Mouse (Mus musculus) ES-Bruce4 (cell line): Measurements from ENCODE around the gene Pi4k2a. TPM values are rescaled to one million over a fixed set of nuclear protein-coding genes. Genes with fewer than 3 reads are reported as not detected.

ENCODE experiments used
- H3K27ac ChIP-seq: 2 replicates; pipeline ENCODE4 v1.5.1; 2012; ENCODE audit warnings: low read length, inconsistent platforms; ENCODE audit not compliant: insufficient read depth
- H3K27me3 ChIP-seq: 2 replicates; pipeline ENCODE4 v1.6.1; 2012; ENCODE audit warnings: mild to moderate bottlenecking, low read length, inconsistent platforms; ENCODE audit not compliant: control insufficient read depth, poor library complexity, insufficient read depth, severe bottlenecking
- H3K36me3 ChIP-seq: 2 replicates; pipeline ENCODE4 v1.6.1; 2012; ENCODE audit warnings: inconsistent platforms, mild to moderate bottlenecking, low read length, moderate library complexity; ENCODE audit not compliant: control insufficient read depth, poor library complexity, insufficient read depth, severe bottlenecking
- H3K4me1 ChIP-seq: one replicate; pipeline ENCODE4 v1.8.1; 2011; ENCODE audit warnings: low read length; ENCODE audit not compliant: control insufficient read depth, insufficient read depth
- H3K4me3 ChIP-seq: 2 replicates; pipeline ENCODE4 v1.5.1; 2011; ENCODE audit warnings: low read depth, mild to moderate bottlenecking, low read length
- H3K9ac ChIP-seq: 2 replicates; pipeline ENCODE4 v1.6.1; 2012; ENCODE audit warnings: low read depth, mild to moderate bottlenecking, inconsistent platforms; ENCODE audit not compliant: poor library complexity, severe bottlenecking
- H3K9me3 ChIP-seq: replicated peaks from 2 replicates; pipeline ENCODE4 v1.6.1; 2012; ENCODE audit warnings: mild to moderate bottlenecking, low read length, inconsistent platforms; ENCODE audit not compliant: control insufficient read depth, poor library complexity, insufficient read depth, severe bottlenecking
- CTCF ChIP-seq: IDR thresholded peaks from one replicate; pipeline ENCODE4 v1.8.1; 2011; ENCODE audit warnings: low read depth, low read length
- EP300 ChIP-seq: IDR thresholded peaks from 2 replicates; pipeline ENCODE4 v1.6.1; 2011; ENCODE audit warnings: low read depth, low read length; ENCODE audit not compliant: insufficient read depth
- POLR2A ChIP-seq: IDR thresholded peaks from one replicate; pipeline ENCODE4 v1.8.1; 2011; ENCODE audit warnings: low read length; ENCODE audit not compliant: insufficient read depth
- polyA plus RNA-seq: library from polyadenylated mRNA; stranded (reverse); fragments of >200 nt; gene quantifications from 2 replicates; pipeline ENCODE4 v1.2.4, GENCODE M21; 2011; ENCODE audit warnings: low read depth; ENCODE audit not compliant: missing spikeins, insufficient read depth, insufficient read length

The Pi4k2a gene
- polyA plus RNA-seq, 1 experiment, result 27.2 TPM

DNA sequence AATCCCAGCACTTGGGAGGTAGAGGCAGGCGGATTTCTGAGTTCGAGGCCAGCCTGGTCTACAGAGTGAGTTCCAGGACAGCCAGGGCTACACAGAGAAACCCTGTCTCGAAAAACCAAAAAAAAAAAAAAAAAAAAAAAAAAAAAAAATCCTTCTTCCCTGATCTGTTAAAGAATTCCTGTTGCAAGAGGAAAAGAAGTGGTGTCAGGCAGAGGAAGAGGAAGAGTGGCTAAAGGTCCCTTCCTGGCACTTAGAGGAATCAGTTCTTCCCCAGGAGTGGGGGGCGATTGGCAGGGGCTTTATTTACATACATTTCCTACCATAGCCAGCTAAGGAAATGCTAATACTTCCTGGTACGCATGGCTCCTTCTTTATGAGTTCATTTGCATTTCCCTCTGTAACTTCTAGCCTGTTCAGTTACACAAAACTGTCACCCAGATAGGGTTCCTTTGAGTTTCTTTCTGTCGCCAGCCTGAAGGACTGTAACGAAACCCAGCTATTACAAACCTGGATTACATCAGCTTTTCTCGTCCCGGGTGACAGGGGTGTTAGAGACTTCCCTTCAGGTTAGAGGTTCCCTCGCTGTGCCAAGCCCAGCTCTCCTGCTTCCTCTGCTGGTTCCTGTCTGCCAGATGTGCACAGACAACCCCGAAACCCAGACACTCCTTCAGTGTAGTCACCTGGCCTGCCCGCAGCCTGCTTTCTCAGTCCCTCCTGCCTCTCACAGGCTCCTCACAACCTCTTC is 67.4 kb downstream of the Pi4k2a start:
- no peaks in the 10 kb centered on the region for H3K27me3 ChIP-seq
- no peak overlapping the region for H3K9ac ChIP-seq
- H3K4me3 ChIP-seq, result no peak overlapping the region
- H3K9me3 ChIP-seq, result no peaks in the 10 kb centered on the region
- peaks cover 3% of the 10 kb centered on the region for H3K4me1 ChIP-seq
- no peak overlapping the region for H3K27ac ChIP-seq
- no peaks in the 10 kb centered on the region for H3K36me3 ChIP-seq
- TF ChIP-seq POLR2A (no peak), CTCF (no peak), EP300 (no peak)

DNA sequence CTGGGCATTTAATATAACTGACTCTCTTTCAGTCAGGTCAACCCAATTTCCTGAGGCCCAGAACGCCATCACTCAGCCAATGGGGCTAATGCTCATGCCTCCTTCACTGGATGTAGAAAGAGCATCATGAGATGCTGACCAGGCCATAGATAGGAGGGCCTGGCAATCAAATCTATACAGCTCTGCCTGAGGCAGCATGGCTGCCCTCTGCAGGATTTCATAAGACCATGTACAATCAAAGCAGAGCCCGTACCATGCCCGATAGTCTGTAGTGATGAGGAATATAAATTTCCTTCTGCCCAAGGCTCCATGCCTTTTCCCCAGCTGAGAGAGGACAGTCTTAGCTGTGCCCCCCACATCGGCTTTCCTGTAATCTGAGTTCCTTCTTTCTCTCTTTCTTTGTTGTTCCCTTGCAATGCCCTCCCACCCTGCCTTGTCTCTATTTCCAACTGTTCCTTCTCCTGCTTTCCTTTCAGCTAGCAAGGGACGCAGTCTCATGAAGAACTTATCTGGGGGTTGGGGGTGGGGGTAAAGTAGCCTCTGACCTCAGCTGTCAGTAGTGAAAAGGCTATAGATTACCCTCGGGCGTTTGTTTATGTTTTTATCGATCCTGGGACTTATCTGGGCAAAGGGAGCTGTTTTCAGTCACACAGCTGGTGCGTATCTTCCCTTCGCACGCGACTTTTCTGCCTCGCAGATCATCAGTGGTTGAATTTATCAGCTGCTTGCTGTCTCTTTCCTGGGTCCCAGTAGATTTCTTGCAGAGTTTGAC is 68.2 kb downstream of the Pi4k2a start:
- peaks cover 3% of the 10 kb centered on the region for H3K4me1 ChIP-seq
- H3K27ac ChIP-seq, result no peak overlapping the region
- TF ChIP-seq POLR2A (no peak), CTCF (no peak), EP300 (no peak)
- no peak overlapping the region for H3K9ac ChIP-seq
- H3K4me3 ChIP-seq, result no peak overlapping the region
- no peaks in the 10 kb centered on the region for H3K36me3 ChIP-seq
- no peaks in the 10 kb centered on the region for H3K27me3 ChIP-seq
- no peaks in the 10 kb centered on the region for H3K9me3 ChIP-seq

DNA sequence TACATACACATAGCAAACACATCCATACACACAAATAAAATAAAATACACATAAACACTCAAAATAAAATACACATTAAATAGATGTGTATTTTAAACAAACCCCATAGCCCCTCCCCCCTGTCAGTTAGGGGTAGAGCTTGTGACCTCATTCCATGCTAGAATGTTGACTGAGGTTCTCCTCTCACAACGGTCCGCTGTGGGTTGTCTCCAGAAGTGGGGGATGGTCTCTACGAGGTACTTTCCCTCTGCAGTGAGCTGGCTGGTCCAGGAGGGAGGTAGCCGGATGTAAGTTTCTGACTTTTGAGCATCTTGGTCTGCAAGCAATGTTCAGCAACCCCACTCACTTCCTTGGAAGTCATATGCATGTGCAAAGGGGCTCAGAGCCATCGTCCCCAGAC is 73.5 kb downstream of the Pi4k2a start, which contains the start of gene Zfyve27:
Zfyve27 (plus strand) TSS at position 188 of the 400 bp plus-strand sequence.
- Histone ChIP-seq H3K4me3 (no peak within 1 kb of the TSS), H3K9me3 (no peaks in the 10 kb centered on the region), H3K36me3 (no peaks in the 10 kb centered on the region), H3K4me1 (no peaks in the 10 kb centered on the region), H3K27me3 (no peaks in the 10 kb centered on the region), H3K9ac (no peak within 1 kb of the TSS), H3K27ac (no peak within 1 kb of the TSS)
- TF ChIP-seq CTCF (no peak), EP300 (no peak), POLR2A (no peak)

GRCm38 (mm10) chr19:42164188-42164587 is 73.9 kb downstream of the Pi4k2a start:
- no peaks in the 10 kb centered on the region for H3K36me3 ChIP-seq
- H3K9ac ChIP-seq, result no peak overlapping the region
- TF ChIP-seq POLR2A (no peak), EP300 (no peak), CTCF (no peak)
- no peaks in the 10 kb centered on the region for H3K4me1 ChIP-seq
- H3K9me3 ChIP-seq, result no peaks in the 10 kb centered on the region
- no peaks in the 10 kb centered on the region for H3K27me3 ChIP-seq
- H3K27ac ChIP-seq, result no peak overlapping the region
- H3K4me3 ChIP-seq, result no peak overlapping the region

DNA sequence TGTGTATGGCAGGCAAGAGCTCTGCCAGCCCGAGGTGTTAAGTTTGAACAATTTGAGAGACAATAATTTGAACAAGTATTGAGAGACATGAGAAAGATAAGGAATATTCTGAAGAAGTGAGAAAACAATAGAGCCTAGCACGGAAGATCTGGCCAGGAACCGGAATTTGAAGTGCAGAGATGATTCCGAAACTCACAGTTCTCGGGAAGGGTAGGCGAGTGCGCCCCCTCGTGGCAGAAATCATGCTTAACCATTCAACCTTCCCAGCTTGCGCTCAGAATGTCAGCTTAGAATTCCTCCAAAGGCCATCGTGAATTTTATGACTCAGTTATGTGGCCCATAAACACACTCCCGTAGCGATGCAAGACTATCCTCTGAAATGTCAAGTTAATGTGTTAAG is 75.9 kb downstream of the Pi4k2a start:
- no peak overlapping the region for H3K9ac ChIP-seq
- no peaks in the 10 kb centered on the region for H3K27me3 ChIP-seq
- no peaks in the 10 kb centered on the region for H3K9me3 ChIP-seq
- no peak overlapping the region for H3K4me3 ChIP-seq
- TF ChIP-seq POLR2A, result no peak
- TF ChIP-seq CTCF, result peak; percentile 96
- no peak for TF ChIP-seq EP300
- no peaks in the 10 kb centered on the region for H3K36me3 ChIP-seq
- no peaks in the 10 kb centered on the region for H3K4me1 ChIP-seq
- no peak overlapping the region for H3K27ac ChIP-seq

GRCm38 (mm10) chr19:42166766-42167165 is 76.5 kb downstream of the Pi4k2a start:
- TF ChIP-seq EP300, result no peak
- no peak for TF ChIP-seq POLR2A
- TF ChIP-seq CTCF, result no peak
- H3K36me3 ChIP-seq, result no peaks in the 10 kb centered on the region
- no peaks in the 10 kb centered on the region for H3K9me3 ChIP-seq
- H3K4me1 ChIP-seq, result no peaks in the 10 kb centered on the region
- H3K27me3 ChIP-seq, result no peaks in the 10 kb centered on the region
- no peak overlapping the region for H3K9ac ChIP-seq
- no peak overlapping the region for H3K4me3 ChIP-seq
- H3K27ac ChIP-seq, result no peak overlapping the region
